Mouse (Mus musculus): ENCODE measurements around the gene Notch3. TPM values are rescaled to one million over a fixed set of nuclear protein-coding genes. Genes with fewer than 3 reads are reported as not detected.

Notch3 gene
- polyA plus RNA-seq, 1 experiment from 2014 or later, result 23.0 TPM

DNA sequence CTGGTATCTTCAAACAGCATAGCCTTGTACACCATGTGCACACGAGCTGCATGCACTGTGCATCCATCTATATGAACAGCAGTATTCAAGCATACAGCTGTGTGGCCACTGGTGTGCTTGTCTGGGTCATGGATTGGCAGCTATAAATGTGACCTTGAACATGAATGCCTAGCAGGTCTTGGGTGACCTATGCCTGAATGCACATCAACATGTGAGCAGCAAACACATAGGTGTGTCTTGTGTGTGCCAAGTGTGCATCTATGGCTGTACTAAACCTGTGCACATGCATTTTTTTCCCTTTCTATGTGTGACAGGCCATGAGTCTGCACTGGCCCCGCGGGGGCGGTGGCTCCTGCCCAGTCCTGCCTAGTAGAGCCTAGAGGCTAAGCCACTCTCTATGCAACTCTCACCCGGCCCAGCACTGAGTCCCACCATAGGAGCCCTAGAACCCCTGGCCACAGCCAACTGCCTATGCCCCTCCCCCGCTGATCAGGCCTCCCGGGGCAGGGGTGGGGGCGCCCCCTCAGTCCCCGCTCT is 1.3 kb downstream of the Notch3 start:
- Histone ChIP-seq H3K9me3 (no peaks in the 10 kb centered on the region), H3K4me1 (peaks cover 34% of the 10 kb centered on the region), H3K36me3 (no peaks in the 10 kb centered on the region), H3K27ac (peak overlapping the region; percentile 92), H3K27me3 (no peaks in the 10 kb centered on the region), H3K4me3 (peak overlapping the region; percentile 71), H3K9ac (peak overlapping the region; percentile 80), H3K4me2 (replicated peaks) (peak overlapping the region; percentile 78)
- ATAC-seq (ENCODE audit: insufficient number of reproducible peaks, insufficient read depth, low FRiP score, low TSS enrichment), result peak; percentile 66
- WGBS, result 4% methylated on average over 9 of the region's 9 CpGs

DNA sequence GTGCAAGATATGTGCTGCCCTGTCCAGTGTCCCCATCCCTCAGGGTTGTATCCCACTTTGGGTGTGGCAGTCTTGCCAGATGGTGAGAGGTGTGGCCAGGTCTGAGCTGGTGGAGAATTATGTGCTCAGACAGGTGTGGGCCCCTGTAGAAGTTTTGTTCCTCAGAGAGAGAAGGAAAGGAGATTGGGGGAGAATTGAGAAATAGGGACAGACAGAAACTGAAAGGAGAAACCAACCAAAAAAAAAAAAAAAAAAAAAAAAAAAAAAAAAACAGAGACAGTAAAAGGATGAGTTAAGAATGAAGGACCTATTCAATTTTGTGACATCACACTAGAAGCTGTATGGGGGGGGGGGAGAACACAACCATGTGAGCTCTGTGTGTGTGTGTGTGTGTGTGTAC is 1.9 kb downstream of the Notch3 start:
- Histone ChIP-seq H3K4me3 (peak overlapping the region; percentile 2; the same call in 1 of the 2 replicates), H3K36me3 (no peaks in the 10 kb centered on the region), H3K9me3 (no peaks in the 10 kb centered on the region), H3K4me2 (replicated peaks) (peak overlapping the region; percentile 78), H3K27ac (0 out of 2 replicates have a peak overlapping the region, but pooled peaks have one; percentile 41), H3K27me3 (no peaks in the 10 kb centered on the region), H3K4me1 (peaks cover 34% of the 10 kb centered on the region), H3K9ac (no peak overlapping the region; the same call in 1 of the 2 replicates)
- no peak for ATAC-seq (ENCODE audit: insufficient number of reproducible peaks, insufficient read depth, low FRiP score, low TSS enrichment)

DNA sequence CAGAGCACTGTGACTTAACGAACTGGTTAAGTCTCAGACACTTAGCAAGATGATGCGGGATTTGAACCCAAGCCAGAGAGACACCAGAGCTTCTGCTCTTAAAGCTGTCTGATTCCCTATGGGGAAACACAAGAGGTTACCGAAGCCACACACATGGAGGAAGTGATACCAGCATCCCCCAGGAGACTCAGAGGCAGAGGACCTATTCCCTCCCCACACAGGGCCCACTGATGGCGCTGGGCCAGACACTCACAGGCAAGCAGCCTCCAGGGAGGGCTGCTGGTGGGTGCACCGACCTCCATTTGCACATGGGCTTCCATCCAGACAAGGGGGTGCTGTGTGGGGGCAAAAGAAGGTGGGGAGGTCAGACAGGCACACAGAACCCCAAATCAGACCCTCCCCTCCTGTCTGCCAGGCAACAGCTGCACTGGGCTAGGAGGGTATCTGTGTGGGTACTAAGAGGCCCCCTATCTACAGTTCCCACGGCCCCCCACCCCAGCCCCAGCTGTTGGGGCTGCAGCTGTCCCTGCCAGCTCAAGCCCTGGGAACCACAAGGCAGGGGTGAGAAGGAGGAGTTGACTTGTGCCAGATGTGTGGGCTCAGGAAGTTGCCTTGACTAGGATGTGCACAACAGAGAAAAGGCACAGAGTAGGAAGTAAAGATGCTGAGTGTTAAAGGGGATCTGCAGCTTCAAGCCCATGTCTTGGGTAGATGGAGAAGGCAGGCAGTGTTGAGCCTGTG is 2.6 kb downstream of the Notch3 start:
- no peaks in the 10 kb centered on the region for H3K36me3 ChIP-seq
- no peaks in the 10 kb centered on the region for H3K9me3 ChIP-seq
- WGBS, result 60% methylated on average over 6 of the region's 6 CpGs
- peak overlapping the region; percentile 2; the same call in 1 of the 2 replicates for H3K4me3 ChIP-seq
- H3K27ac ChIP-seq, result 0 out of 2 replicates have a peak overlapping the region, but pooled peaks have one; percentile 41
- no peak overlapping the region; the same call in 1 of the 2 replicates for H3K9ac ChIP-seq
- peaks cover 34% of the 10 kb centered on the region for H3K4me1 ChIP-seq
- H3K4me2 ChIP-seq (replicated peaks), result peak overlapping the region; percentile 22
- ATAC-seq (ENCODE audit: insufficient number of reproducible peaks, insufficient read depth, low FRiP score, low TSS enrichment), result no peak
- no peaks in the 10 kb centered on the region for H3K27me3 ChIP-seq

DNA sequence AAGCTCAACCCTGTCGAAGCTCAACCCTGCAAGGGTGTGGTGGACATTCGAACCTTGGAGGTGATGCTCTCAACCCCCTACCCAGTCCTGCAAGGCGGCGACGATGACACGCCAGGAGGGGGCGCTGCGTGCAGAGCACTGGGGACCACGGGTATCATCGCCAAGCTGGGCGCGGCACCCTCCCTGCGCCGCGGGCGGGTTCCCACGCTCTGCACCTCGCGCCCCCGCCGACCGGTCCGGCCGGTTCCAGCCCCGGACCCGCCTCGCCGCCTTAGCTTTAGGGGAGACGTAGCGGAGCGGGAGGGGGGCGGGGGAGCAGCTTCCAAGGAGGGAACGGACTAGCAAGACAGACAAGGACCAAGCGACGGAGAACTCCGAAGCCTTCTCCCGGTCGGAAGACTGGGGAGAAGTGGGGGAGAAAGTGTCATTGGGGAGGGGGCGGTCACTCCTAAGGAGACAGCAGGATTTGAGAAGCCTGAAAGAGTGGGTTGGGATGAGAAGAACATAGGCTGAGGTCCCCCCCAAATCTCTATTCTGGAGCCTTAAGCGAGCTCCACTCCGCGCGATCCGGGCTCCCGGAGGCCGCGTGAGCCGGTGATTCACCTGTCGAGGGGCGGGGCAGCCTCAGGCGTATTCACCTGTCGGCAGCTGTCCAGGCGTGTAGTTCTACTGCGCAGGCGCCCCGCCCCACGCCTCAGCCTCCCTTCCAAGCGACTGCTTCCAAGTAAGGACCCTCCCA is 4.4 kb downstream of the Notch3 start:
- 0 out of 2 replicates have a peak, but pooled peaks have one; percentile 1 for ATAC-seq (ENCODE audit: insufficient number of reproducible peaks, insufficient read depth, low FRiP score, low TSS enrichment)
- Histone ChIP-seq H3K9ac (peak overlapping the region; percentile 46), H3K4me1 (peaks cover 34% of the 10 kb centered on the region), H3K36me3 (peaks cover 13% of the 10 kb centered on the region), H3K4me2 (replicated peaks) (peak overlapping the region; percentile 89), H3K27ac (no peak overlapping the region), H3K9me3 (no peaks in the 10 kb centered on the region), H3K27me3 (no peaks in the 10 kb centered on the region), H3K4me3 (peak overlapping the region; percentile 44)
- 3% methylated on average over 58 of the region's 58 CpGs for WGBS

DNA sequence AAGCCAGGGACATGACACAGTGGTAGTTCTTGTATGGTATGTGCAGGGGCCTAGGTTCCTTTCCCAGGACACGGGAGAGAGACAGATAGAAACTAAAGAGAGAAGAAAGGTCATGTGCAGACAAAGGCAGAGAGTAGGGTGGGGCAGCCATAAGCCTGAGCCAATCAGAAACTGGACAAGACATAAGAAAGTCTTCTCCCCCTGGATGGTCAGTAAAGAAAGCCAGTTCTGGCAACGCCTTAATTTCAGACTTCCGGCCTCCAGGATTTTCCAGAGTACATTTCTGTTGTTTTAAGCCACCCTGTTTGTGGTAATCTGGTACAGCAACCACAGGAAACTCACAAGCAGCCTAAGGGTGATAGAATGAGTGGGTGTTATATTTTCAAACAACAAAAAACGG is 5.8 kb downstream of the Notch3 start:
- Histone ChIP-seq H3K4me3 (no peak overlapping the region), H3K36me3 (peaks cover 20% of the 10 kb centered on the region), H3K27me3 (no peaks in the 10 kb centered on the region), H3K4me2 (replicated peaks) (no peak overlapping the region), H3K9ac (no peak overlapping the region), H3K9me3 (no peaks in the 10 kb centered on the region), H3K27ac (no peak overlapping the region), H3K4me1 (peaks cover 34% of the 10 kb centered on the region)
- WGBS, result 83% methylated on average over 4 of the region's 4 CpGs
- no peak for ATAC-seq (ENCODE audit: insufficient number of reproducible peaks, insufficient read depth, low FRiP score, low TSS enrichment)

DNA sequence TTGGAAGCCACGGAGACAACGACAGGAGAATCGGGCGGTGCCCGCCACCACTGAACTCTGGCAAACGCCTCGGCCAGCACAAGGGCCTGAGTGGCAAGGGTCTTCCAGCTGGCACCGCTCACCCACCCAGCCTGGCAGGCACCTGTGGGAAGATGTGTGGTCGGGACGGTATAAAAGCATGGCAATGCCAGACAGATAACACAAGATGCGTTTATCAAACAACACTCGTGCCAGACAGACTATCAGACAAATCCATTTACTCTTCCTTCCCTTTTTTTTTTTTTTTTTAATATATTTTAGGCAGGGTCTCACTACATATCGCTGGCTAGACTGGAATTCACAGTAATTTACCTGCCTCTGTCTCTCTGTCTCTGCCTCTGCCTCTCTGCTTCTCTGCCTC is 7.8 kb downstream of the Notch3 start:
- Histone ChIP-seq H3K4me2 (replicated peaks) (no peak overlapping the region), H3K27me3 (no peaks in the 10 kb centered on the region), H3K9me3 (no peaks in the 10 kb centered on the region), H3K27ac (no peak overlapping the region), H3K36me3 (peaks cover 38% of the 10 kb centered on the region), H3K4me1 (peaks cover 20% of the 10 kb centered on the region), H3K9ac (no peak overlapping the region), H3K4me3 (no peak overlapping the region)
- 93% methylated on average over 13 of the region's 13 CpGs for WGBS
- no peak for ATAC-seq (ENCODE audit: insufficient number of reproducible peaks, insufficient read depth, low FRiP score, low TSS enrichment)

DNA sequence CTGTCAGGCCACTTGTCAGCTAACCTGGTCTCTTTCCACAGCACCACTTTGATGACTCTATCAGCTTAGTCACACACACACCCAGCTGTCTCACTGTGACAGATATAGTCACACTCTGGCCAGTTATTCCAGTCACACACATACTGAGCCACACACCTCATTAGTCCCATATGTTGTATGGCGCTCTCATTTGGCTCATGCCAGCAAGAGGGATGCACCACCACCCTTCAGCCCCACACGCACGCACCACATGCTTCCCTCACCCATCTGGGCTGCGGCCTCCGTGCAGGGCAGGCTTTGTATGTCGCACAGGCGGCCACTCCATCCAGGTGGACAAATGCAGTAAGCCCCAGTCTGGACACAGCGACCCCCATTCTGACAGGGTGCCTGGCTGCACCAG is 19.9 kb downstream of the Notch3 start:
- no peak overlapping the region for H3K27ac ChIP-seq
- H3K36me3 ChIP-seq, result peaks cover 83% of the 10 kb centered on the region
- H3K4me2 ChIP-seq (replicated peaks), result no peak overlapping the region
- no peak overlapping the region for H3K9ac ChIP-seq
- H3K4me3 ChIP-seq, result no peak overlapping the region
- no peaks in the 10 kb centered on the region for H3K4me1 ChIP-seq
- 92% methylated on average over 8 of the region's 8 CpGs for WGBS
- no peaks in the 10 kb centered on the region for H3K9me3 ChIP-seq
- no peaks in the 10 kb centered on the region for H3K27me3 ChIP-seq
- no peak for ATAC-seq (ENCODE audit: insufficient number of reproducible peaks, insufficient read depth, low FRiP score, low TSS enrichment)

DNA sequence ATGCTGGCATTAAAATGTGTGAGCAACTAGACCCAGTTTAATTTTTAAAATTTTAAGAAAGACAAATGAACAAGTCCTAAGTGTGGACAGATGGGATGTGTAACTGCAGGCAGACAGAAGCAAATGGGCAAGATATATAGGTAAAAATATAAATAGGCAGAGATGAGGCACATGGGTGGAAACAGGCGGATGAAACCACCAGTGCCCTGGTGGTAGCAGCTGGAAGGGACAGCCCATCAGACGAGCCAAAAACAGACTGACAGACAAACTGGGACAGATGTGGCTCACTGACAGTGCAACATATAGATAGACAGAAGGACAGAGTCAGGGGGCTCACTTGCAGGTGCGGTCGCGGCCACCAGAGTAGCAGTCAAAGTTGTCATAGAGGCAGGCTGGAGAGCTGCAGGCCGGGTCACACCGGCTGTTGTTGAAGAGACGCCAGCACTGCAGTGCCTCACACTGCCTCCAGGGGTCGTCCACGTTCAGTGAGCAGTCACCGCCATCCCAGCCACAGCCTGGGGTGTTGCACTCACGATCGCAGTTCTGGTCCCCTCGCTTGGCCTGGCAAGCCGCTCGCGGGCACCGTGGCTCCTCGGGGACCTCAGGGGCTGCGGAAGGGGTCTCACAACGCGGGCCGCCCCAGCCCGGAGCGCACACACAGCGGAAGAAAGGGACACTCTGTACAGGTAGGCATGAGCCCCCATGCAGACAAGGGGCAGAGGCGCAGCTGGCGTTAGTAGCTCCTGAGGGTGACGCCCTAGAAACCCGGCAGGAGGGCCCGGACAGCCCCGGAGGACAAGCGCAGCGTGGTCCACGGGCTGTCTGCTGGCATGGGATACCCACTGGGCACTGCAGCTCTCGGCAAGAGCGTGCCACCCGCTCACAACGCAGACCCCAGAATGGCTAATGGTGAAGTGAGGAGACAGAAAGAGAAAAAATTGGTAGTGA is 23.5 kb downstream of the Notch3 start:
- Histone ChIP-seq H3K27ac (no peak overlapping the region), H3K4me1 (no peaks in the 10 kb centered on the region), H3K36me3 (peaks cover 89% of the 10 kb centered on the region), H3K9ac (no peak overlapping the region; the same call in 1 of the 2 replicates), H3K27me3 (no peaks in the 10 kb centered on the region), H3K9me3 (no peaks in the 10 kb centered on the region), H3K4me3 (no peak overlapping the region), H3K4me2 (replicated peaks) (peak overlapping the region; percentile 16; the same call in 1 of the 2 replicates)
- 26% methylated on average over 39 of the region's 39 CpGs for WGBS
- 0 out of 2 replicates have a peak, but pooled peaks have one; percentile 31 for ATAC-seq (ENCODE audit: insufficient number of reproducible peaks, insufficient read depth, low FRiP score, low TSS enrichment)

DNA sequence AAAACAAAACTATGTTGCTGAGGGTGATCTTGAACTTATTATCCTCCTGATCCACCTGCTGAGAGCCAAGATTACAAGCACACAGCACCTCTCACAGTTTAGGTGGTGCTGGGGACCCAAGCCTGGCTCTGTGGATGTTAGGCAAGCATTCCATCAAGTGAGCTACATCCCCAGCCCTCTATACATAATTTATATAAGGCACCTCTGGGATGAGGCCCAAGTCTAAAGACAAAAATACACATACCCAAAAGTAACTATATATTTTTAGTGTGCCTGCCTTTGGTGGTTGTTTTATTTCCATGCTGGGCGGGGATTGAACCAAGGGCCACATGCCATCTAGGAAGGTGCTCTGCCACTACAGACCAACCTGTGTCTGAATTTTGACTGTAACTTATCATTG is 24.4 kb downstream of the Notch3 start:
- Histone ChIP-seq H3K4me3 (no peak overlapping the region), H3K4me2 (replicated peaks) (no peak overlapping the region), H3K27me3 (no peaks in the 10 kb centered on the region), H3K4me1 (no peaks in the 10 kb centered on the region), H3K27ac (no peak overlapping the region), H3K9me3 (no peaks in the 10 kb centered on the region), H3K36me3 (peaks cover 89% of the 10 kb centered on the region), H3K9ac (no peak overlapping the region)
- WGBS, result 100% methylated on average over 1 of the region's 1 CpGs
- ATAC-seq (ENCODE audit: insufficient number of reproducible peaks, insufficient read depth, low FRiP score, low TSS enrichment), result no peak

DNA sequence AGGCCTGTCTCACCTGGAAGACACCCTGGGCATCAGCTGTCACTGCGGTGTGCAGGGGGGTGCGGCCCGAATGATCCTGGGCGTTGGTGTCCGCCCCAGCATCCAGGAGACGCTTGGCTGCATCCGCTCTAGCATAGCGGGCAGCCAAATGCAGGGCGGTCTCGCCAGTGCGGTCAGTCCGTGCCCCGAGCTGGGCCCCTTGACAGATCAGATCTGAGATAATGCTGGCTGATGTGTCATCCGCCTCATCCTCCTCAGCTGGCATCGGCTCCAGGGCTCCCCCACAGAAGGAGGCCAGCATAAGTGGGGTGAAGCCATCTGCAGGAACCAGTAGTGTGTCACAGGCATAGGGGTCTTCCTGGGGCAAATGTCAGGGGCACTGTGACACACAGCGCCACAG is 33.3 kb downstream of the Notch3 start:
- Histone ChIP-seq H3K36me3 (peaks cover 85% of the 10 kb centered on the region), H3K27me3 (no peaks in the 10 kb centered on the region), H3K27ac (no peak overlapping the region), H3K9ac (no peak overlapping the region), H3K9me3 (no peaks in the 10 kb centered on the region), H3K4me1 (no peaks in the 10 kb centered on the region), H3K4me3 (no peak overlapping the region), H3K4me2 (replicated peaks) (no peak overlapping the region)
- ATAC-seq (ENCODE audit: insufficient number of reproducible peaks, insufficient read depth, low FRiP score, low TSS enrichment), result no peak
- 95% methylated on average over 16 of the region's 16 CpGs for WGBS

DNA sequence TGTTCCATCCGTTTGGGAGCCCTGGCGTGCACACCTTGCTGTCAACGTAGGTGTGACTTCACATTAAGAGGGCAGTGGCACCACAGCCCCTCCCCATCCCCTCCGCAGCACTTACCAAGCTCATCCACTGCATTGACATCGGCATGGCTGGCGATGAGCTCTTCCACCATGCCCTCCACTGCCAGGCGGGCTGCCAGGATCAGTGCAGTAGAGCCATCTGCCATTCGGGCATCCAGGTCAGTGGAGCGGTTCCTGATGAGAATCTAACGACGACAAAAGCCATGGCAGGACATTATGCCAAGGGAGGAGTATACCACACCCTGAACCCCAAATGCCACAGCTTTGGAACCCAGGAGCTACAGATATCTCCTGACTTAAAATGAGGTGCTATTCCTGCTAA is 34.6 kb downstream of the Notch3 start:
- Histone ChIP-seq H3K4me2 (replicated peaks) (no peak overlapping the region), H3K4me3 (no peak overlapping the region), H3K27me3 (no peaks in the 10 kb centered on the region), H3K36me3 (peaks cover 85% of the 10 kb centered on the region), H3K9ac (no peak overlapping the region), H3K4me1 (no peaks in the 10 kb centered on the region), H3K9me3 (no peaks in the 10 kb centered on the region), H3K27ac (no peak overlapping the region)
- no peak for ATAC-seq (ENCODE audit: insufficient number of reproducible peaks, insufficient read depth, low FRiP score, low TSS enrichment)
- WGBS, result 94% methylated on average over 11 of the region's 11 CpGs
